Mouse (Mus musculus): ENCODE results near the gene Tedc2.

GRCm38 (mm10) chr17:24193769-24194168, 26.9 kb downstream of the Tedc2 start:
- no peak for TF ChIP-seq CTCF (IDR thresholded peaks at IDR 0.05)
- TF ChIP-seq EP300 (IDR thresholded peaks at IDR 0.05) = no peak

All from lung, postnatal 0 days (tissue).